Mouse (Mus musculus) ES-Bruce4 (cell line): Measurements from ENCODE around the gene Adcy9.

ENCODE experiments used
- CTCF ChIP-seq: IDR thresholded peaks from one replicate; pipeline ENCODE4 v1.8.1; 2011; ENCODE audit warnings: low read depth, low read length
- EP300 ChIP-seq: IDR thresholded peaks from 2 replicates; pipeline ENCODE4 v1.6.1; 2011; ENCODE audit warnings: low read depth, low read length; ENCODE audit not compliant: insufficient read depth
- POLR2A ChIP-seq: IDR thresholded peaks from one replicate; pipeline ENCODE4 v1.8.1; 2011; ENCODE audit warnings: low read length; ENCODE audit not compliant: insufficient read depth

- no peak for TF ChIP-seq POLR2A
- no peak for TF ChIP-seq CTCF
- TF ChIP-seq EP300: no peak
These were observed 38.8 kb downstream of the Adcy9 start for GRCm38 (mm10) chr16:4381487-4381886.
